Mouse (Mus musculus): Measurements from ENCODE around the gene Slc3a1. TPM values are rescaled to one million over a fixed set of nuclear protein-coding genes. Genes with fewer than 3 reads are reported as not detected.

Gene Slc3a1
- polyA plus RNA-seq, 1 experiment from 2014 or later = 2.1 TPM

DNA sequence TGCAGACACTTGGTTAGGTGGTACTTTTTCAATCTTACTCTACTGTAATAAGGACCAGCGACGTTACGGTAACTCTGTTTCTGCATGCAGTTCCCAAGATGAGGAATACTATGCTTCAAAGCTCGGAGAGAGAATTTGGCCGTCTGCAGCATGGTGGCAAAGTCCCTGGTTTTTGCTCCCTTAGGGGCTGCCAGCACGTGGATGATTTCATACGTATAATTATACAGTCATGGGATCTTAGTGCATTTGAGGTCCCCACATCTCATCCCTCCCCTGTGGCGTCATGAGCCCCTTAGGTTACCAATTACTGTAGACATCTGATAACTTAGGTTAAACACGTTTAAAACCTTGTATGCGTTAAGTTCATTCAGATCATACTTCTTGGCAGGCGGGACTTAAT lies 60.2 kb downstream of the Slc3a1 start:
- no peak for ATAC-seq (ENCODE audit: insufficient read depth)
- Histone ChIP-seq H3K27me3 (no peaks in the 10 kb centered on the region), H3K4me1 (replicated peaks) (peaks cover 21% of the 10 kb centered on the region), H3K4me3 (replicated peaks) (no peak overlapping the region), H3K9ac (no peak overlapping the region), H3K4me2 (no peak overlapping the region), H3K9me3 (replicated peaks) (no peaks in the 10 kb centered on the region), H3K27ac (replicated peaks) (no peak overlapping the region), H3K36me3 (replicated peaks) (0 out of 2 replicates have a peak, but pooled peaks cover 2% of the 10 kb centered on the region)
- WGBS (ENCODE audit: insufficient replicate concordance) = 80% methylated on average over 11 of the region's 11 CpGs

DNA sequence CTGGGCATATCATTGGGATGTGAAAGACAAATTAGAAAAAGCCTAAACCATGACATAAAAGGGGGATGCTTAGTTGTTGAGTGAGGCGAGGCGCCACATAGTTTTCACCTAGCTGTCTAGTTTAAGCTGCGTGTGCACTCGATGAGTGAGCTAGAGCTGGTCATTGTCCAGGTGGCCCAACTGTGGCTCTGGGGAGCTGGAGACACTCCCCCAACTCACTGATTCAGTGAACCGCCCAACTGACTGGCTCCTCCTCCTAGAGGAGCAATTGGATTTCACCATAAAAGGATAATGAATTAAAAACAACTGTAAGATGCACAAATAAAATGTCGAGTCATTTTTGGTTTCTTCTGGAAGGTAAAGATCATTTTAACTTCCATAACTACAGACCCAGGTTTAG lies 60.8 kb downstream of the Slc3a1 start:
- peak overlapping the region; percentile 84; the same call in 1 of the 2 replicates for H3K4me3 ChIP-seq (replicated peaks)
- H3K9ac ChIP-seq = no peak overlapping the region
- H3K9me3 ChIP-seq (replicated peaks) = no peaks in the 10 kb centered on the region
- WGBS (ENCODE audit: insufficient replicate concordance) = 57% methylated on average over 6 of the region's 6 CpGs
- 0 out of 2 replicates have a peak, but pooled peaks cover 2% of the 10 kb centered on the region for H3K36me3 ChIP-seq (replicated peaks)
- H3K27me3 ChIP-seq = no peaks in the 10 kb centered on the region
- peaks cover 21% of the 10 kb centered on the region for H3K4me1 ChIP-seq (replicated peaks)
- H3K4me2 ChIP-seq = peak overlapping the region; percentile 89
- ATAC-seq (ENCODE audit: insufficient read depth) = no peak
- no peak overlapping the region for H3K27ac ChIP-seq (replicated peaks)

DNA sequence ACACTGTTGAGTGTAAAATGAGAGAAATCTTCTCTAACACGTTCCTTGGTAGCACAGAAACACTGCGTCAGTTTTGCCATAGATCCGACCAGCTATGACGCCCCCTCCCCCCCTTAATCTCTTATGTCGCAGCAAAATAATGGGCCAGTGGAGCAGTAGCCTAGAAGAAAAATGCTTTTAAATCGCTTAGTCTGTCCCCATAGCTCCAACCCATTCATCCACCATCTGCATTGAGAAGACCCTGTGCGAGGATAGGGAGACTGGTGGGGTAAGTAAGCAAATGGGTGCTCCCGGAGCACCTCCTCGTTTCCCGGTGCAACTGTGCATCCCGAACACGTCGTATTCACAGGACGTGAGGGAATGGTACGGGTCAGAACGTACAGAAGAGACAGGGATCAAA lies 61.4 kb downstream of the Slc3a1 start:
- no peak for ATAC-seq (ENCODE audit: insufficient read depth)
- under 1% methylated on average over 16 of the region's 16 CpGs for WGBS (ENCODE audit: insufficient replicate concordance)
- Histone ChIP-seq H3K4me1 (replicated peaks) (peaks cover 21% of the 10 kb centered on the region), H3K4me2 (peak overlapping the region; percentile 89), H3K9ac (peak overlapping the region; percentile 83), H3K9me3 (replicated peaks) (no peaks in the 10 kb centered on the region), H3K4me3 (replicated peaks) (peak overlapping the region; percentile 84), H3K27ac (replicated peaks) (peak overlapping the region; percentile 83), H3K36me3 (replicated peaks) (0 out of 2 replicates have a peak, but pooled peaks cover 2% of the 10 kb centered on the region), H3K27me3 (no peaks in the 10 kb centered on the region)

DNA sequence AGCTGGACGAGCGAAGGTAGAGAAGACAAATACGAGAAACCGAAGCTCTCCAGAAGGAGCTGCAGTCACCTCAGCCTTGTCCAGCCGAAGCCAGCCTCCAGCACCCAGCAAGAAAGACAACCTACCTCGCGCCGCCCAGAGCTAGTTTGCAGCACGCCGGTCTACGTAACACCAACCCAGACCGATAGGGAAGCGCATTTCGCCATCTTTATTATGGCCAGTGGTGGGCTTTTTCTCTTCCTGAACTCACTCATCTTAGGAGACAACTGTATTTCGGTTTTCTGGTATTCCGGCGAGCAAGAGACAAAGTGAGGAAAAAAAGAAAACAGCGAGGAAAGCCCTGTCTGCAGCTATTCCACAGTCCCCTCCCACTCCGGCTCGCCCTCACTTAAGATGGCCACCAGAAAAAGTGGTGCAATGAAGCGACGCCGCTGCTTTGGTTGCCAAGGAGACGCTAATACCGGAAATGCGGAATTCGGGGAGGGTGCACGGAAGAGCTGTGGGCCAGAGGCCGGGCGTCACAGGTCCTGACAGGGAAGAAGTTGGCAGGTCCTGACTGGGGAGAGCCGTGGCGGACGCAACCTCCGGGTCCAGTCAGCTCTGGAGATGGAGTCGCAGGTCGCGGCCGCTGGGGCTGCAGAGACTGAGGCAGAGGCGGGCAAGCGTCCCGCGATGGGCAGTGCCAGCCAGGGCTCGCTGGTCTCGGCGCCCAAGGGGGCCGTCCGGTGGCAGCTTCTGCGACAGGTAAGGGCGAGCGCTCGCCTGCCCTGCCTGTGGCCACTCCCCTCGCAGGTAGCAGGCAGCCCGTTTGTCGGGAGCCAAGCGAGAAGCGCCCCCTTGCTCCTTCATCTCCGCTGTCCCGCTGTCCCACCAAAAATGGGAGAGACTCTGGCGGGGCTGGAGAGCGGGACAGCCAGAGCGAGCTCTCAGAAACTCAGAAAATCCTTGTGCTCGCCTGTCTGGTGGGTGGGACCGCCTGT lies 62.2 kb downstream of the Slc3a1 start, which contains the start of the genes Prepl and Camkmt:
Gene Prepl, minus strand, starts transcription at position 122 of the 980 bp plus-strand sequence.
Gene Camkmt, plus strand, starts transcription at position 433 of the 980 bp plus-strand sequence.
- peak; percentile 98 for ATAC-seq (ENCODE audit: insufficient read depth)

DNA sequence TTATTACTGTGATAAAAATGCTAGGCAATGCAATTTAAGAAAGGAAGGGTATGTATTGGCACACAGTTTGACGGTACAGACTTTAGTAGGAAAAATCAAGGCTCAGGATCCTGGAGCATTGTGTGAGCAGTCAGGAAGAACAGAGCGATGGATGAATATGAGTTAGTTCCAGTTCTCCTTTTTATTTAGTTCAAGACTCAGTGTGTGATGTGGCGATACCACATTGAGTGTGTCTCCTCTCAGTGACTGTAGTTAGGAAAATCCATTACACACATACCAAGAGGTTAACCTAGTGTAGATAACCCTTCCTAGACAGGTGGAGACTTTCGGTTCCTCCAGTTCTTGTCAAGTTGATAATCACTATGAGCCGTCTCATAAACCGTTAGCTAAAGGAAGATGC lies 63.6 kb downstream of the Slc3a1 start:
- Histone ChIP-seq H3K36me3 (replicated peaks) (0 out of 2 replicates have a peak, but pooled peaks cover 2% of the 10 kb centered on the region), H3K4me3 (replicated peaks) (no peak overlapping the region), H3K27ac (replicated peaks) (no peak overlapping the region), H3K9ac (no peak overlapping the region), H3K27me3 (no peaks in the 10 kb centered on the region), H3K4me2 (peak overlapping the region; percentile 89; the same call in 1 of the 2 replicates), H3K4me1 (replicated peaks) (peaks cover 21% of the 10 kb centered on the region), H3K9me3 (replicated peaks) (no peaks in the 10 kb centered on the region)
- no peak for ATAC-seq (ENCODE audit: insufficient read depth)
- 79% methylated on average over 6 of the region's 6 CpGs for WGBS (ENCODE audit: insufficient replicate concordance)

More for the DNA sequence above, 62.2 kb downstream of the Slc3a1 start, which contains the start of the genes Prepl and Camkmt:
- peak within 1 kb of the TSS; percentile 89 for H3K4me2 ChIP-seq
- WGBS (ENCODE audit: insufficient replicate concordance) = under 1% methylated on average over 63 of the region's 63 CpGs
- H3K27ac ChIP-seq (replicated peaks) = peak within 1 kb of the TSS; percentile 83
- H3K4me3 ChIP-seq (replicated peaks) = peak within 1 kb of the TSS; percentile 84
- peaks cover 21% of the 10 kb centered on the region for H3K4me1 ChIP-seq (replicated peaks)
- H3K36me3 ChIP-seq (replicated peaks) = 0 out of 2 replicates have a peak, but pooled peaks cover 2% of the 10 kb centered on the region
- peak within 1 kb of the TSS; percentile 83 for H3K9ac ChIP-seq
- no peaks in the 10 kb centered on the region for H3K9me3 ChIP-seq (replicated peaks)
- no peaks in the 10 kb centered on the region for H3K27me3 ChIP-seq

DNA sequence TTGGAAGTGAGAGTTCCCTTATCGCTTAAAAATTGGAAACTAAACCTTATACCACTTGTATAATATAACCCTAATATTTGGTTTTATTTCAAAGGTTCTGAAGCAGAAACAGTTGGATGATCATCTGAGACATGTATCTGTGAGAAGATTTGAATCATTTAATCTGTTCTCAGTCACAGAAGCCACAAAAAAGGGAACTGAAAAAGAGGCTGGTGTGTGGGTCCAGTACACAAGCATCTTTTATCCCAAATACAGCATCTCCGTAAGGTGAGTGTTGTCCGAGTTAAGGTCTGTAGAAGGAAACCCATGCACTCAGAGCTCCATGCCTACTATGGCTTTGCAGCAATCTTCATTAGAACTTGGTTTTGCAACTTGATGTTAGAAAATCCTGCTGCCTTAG lies 68.2 kb downstream of the Slc3a1 start:
- Histone ChIP-seq H3K27ac (replicated peaks) (no peak overlapping the region), H3K36me3 (replicated peaks) (peaks cover 16% of the 10 kb centered on the region), H3K27me3 (no peaks in the 10 kb centered on the region), H3K9me3 (replicated peaks) (no peaks in the 10 kb centered on the region), H3K4me3 (replicated peaks) (no peak overlapping the region), H3K9ac (no peak overlapping the region), H3K4me1 (replicated peaks) (peaks cover 11% of the 10 kb centered on the region), H3K4me2 (no peak overlapping the region)
- no peak for ATAC-seq (ENCODE audit: insufficient read depth)
- 79% methylated on average over 3 of the region's 3 CpGs for WGBS (ENCODE audit: insufficient replicate concordance)

DNA sequence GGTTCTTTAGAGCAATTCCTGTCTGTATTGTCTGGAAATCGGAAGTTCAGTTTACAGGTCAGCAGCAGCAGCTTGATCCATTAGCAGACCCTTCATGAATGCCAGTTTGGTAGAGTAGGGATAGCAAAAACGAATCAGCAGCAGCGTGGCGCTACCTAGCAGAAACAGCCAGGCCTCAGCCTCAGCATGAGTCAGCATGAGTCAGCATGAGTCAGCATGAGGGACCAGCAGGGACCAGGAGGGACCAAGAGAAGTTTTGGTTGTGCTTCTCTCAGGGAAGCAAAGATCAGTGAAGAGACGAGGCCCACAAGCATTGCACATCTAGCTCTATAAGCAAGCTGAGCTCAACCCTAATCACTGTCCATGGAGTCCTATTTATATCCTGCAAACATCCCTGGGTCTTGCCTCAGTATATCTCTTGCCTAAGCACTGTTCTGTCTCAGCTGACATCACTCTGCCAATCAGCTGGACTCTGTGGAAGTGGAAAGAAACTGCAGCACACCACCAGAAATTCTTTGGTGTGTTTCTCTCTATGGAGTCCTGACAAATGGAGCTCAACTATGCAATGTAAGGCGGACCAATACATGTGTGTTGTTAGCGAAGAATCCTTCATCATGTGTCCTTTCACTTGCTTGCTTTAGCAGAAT lies 70.6 kb downstream of the Slc3a1 start:
- H3K4me1 ChIP-seq (replicated peaks) = peaks cover 10% of the 10 kb centered on the region
- H3K27me3 ChIP-seq = no peaks in the 10 kb centered on the region
- 0 out of 2 replicates have a peak overlapping the region, but pooled peaks have one; percentile 15 for H3K27ac ChIP-seq (replicated peaks)
- H3K9ac ChIP-seq = no peak overlapping the region
- ATAC-seq (ENCODE audit: insufficient read depth) = peak; percentile 77
- 79% methylated on average over 7 of the region's 7 CpGs for WGBS (ENCODE audit: insufficient replicate concordance)
- no peaks in the 10 kb centered on the region for H3K9me3 ChIP-seq (replicated peaks)
- H3K4me3 ChIP-seq (replicated peaks) = no peak overlapping the region
- peaks cover 16% of the 10 kb centered on the region for H3K36me3 ChIP-seq (replicated peaks)
- H3K4me2 ChIP-seq = no peak overlapping the region

DNA sequence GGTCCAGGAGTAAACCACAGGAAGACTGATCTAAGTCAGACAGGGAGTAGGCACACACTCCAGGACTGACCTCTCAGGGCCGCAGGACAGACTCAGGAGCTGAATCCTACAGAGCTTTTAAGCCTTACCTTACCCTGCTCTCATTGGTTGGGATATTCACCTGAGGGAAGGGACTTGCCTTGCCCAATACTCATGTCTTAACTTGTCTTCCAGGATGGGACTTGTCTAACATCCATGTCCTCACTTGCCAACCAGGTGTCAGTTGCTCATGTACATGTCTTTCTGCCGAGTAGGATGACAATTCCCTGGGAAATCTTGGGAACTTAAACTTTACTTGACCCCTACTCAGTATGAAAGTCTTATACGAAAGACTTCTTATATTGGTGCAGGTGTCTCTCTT lies 72.1 kb downstream of the Slc3a1 start:
- peaks cover 10% of the 10 kb centered on the region for H3K4me1 ChIP-seq (replicated peaks)
- 75% methylated on average over 3 of the region's 3 CpGs for WGBS (ENCODE audit: insufficient replicate concordance)
- no peaks in the 10 kb centered on the region for H3K27me3 ChIP-seq
- H3K4me3 ChIP-seq (replicated peaks) = no peak overlapping the region
- peaks cover 16% of the 10 kb centered on the region for H3K36me3 ChIP-seq (replicated peaks)
- no peak overlapping the region for H3K9ac ChIP-seq
- no peak overlapping the region for H3K4me2 ChIP-seq
- ATAC-seq (ENCODE audit: insufficient read depth) = no peak
- H3K27ac ChIP-seq (replicated peaks) = no peak overlapping the region
- H3K9me3 ChIP-seq (replicated peaks) = no peaks in the 10 kb centered on the region

DNA sequence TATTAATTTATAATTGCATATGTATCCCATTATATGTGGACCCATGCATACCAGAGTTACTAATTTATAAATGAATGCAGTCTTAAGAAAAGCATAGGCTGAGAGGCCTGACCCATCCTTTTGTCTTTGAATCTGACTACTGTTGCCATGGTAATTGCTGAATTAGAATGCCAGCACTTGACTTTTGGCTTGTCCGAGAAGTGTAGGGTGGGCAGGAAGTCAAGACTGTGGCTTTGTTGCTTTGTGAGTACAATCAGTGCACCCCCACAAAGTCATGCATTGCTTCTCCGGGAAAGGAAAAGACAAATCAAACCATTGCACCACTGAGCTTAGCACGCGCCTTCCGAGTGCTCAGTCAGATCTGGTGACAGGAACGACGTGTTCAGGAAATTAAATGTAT lies 73.6 kb downstream of the Slc3a1 start:
- H3K27me3 ChIP-seq = no peaks in the 10 kb centered on the region
- no peak overlapping the region for H3K9ac ChIP-seq
- no peak overlapping the region for H3K27ac ChIP-seq (replicated peaks)
- no peaks in the 10 kb centered on the region for H3K9me3 ChIP-seq (replicated peaks)
- 85% methylated on average over 7 of the region's 7 CpGs for WGBS (ENCODE audit: insufficient replicate concordance)
- H3K4me3 ChIP-seq (replicated peaks) = no peak overlapping the region
- no peak for ATAC-seq (ENCODE audit: insufficient read depth)
- no peak overlapping the region for H3K4me2 ChIP-seq
- H3K4me1 ChIP-seq (replicated peaks) = peaks cover 10% of the 10 kb centered on the region
- peaks cover 16% of the 10 kb centered on the region for H3K36me3 ChIP-seq (replicated peaks)

DNA sequence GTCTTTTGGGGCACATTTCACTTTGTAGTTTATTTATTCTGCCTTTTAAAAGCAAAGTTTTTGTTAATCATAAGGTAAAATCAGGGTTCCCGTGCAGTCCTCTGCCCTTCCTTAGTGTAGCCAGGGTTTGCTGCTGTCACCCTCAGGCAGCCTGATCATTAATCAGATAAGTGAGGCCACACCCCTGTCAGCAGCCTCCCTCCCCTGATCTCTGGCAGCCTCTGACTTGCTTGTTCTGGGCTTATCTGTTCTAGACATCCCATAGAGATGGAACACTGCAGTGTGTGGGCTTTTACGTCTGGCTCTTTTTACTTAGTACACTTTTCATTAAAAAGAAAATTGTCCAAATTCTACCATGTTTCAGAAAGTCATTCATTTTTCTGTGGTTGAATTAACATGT lies 75.1 kb downstream of the Slc3a1 start:
- Histone ChIP-seq H3K9ac (no peak overlapping the region), H3K36me3 (replicated peaks) (peaks cover 10% of the 10 kb centered on the region), H3K27me3 (no peaks in the 10 kb centered on the region), H3K4me1 (replicated peaks) (peaks cover 10% of the 10 kb centered on the region), H3K4me3 (replicated peaks) (no peak overlapping the region), H3K4me2 (peak overlapping the region; percentile 16), H3K9me3 (replicated peaks) (no peaks in the 10 kb centered on the region), H3K27ac (replicated peaks) (no peak overlapping the region)
- peak; percentile 86 for ATAC-seq (ENCODE audit: insufficient read depth)
- 11% methylated on average over 2 of the region's 2 CpGs for WGBS (ENCODE audit: insufficient replicate concordance)

DNA sequence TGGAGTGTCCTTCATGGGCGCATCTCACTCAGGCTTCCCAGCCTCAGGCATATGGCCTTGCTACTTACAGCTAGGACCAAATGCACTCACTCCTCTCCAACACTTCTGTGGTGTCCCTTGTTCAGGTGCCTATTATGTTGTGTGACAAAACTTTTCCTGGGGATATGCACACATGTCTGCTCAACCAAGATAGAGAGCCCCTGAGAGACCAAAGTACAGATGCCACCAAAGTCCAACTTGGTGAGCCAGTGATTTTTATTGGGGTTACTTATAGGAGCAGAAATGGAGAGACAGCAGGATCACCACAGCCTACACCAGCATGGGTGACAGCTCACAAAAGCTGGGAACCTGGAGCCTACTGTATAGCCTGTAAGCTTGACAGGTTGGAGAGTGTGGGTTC lies 82.5 kb downstream of the Slc3a1 start:
- no peak for ATAC-seq (ENCODE audit: insufficient read depth)
- no peak overlapping the region for H3K4me3 ChIP-seq (replicated peaks)
- H3K4me2 ChIP-seq = no peak overlapping the region
- WGBS (ENCODE audit: insufficient replicate concordance) = 71% methylated on average over 1 of the region's 1 CpGs
- no peaks in the 10 kb centered on the region for H3K27me3 ChIP-seq
- H3K27ac ChIP-seq (replicated peaks) = no peak overlapping the region
- no peaks in the 10 kb centered on the region for H3K4me1 ChIP-seq (replicated peaks)
- H3K36me3 ChIP-seq (replicated peaks) = no peaks in the 10 kb centered on the region
- no peak overlapping the region for H3K9ac ChIP-seq
- no peaks in the 10 kb centered on the region for H3K9me3 ChIP-seq (replicated peaks)
